Mouse (Mus musculus) limb, embryonic 14.5 days (tissue): ENCODE data around the gene Bok. TPM values are rescaled to one million over a fixed set of nuclear protein-coding genes. Genes with fewer than 3 reads are reported as not detected.
"Not testable (repeated sequence)": the region's sequence is repeated elsewhere in the genome, so short reads cannot be mapped to it uniquely, and the experiment has no call there.

Experiments used
- ATAC-seq: fragments of 200-750 bp; cut with Nextera tagmentation; 2 replicates; pipeline ENCODE4 v1.8.0; 2017; ENCODE audit warnings: low read depth, moderate number of reproducible peaks, moderate TSS enrichment; ENCODE audit not compliant: low FRiP score
- DNase-seq: peaks from one replicate; pipeline ENCODE4 v3.0.0-alpha.2; 2015; ENCODE audit warnings: low spot score
- H3K27ac ChIP-seq: fragments of 300-500 bp; sonication (generic); replicated peaks from 2 replicates; pipeline ENCODE4 v1.5.1; 2014; ENCODE audit warnings: low read depth, mild to moderate bottlenecking, low read length, moderate library complexity, mixed read lengths
- H3K27me3 ChIP-seq: fragments of 300-500 bp; sonication (generic); 2 replicates; pipeline ENCODE4 v1.6.1; 2014; ENCODE audit warnings: low read length, mixed read lengths; ENCODE audit not compliant: control insufficient read depth, insufficient read depth
- H3K36me3 ChIP-seq: fragments of 300-500 bp; sonication (generic); 2 replicates; pipeline ENCODE4 v1.6.1; 2014; ENCODE audit warnings: mild to moderate bottlenecking, low read length, moderate library complexity, mixed read lengths; ENCODE audit not compliant: control insufficient read depth, insufficient read depth
- H3K4me1 ChIP-seq: fragments of 300-500 bp; sonication (generic); 2 replicates; pipeline ENCODE4 v1.6.1; 2014; ENCODE audit warnings: antibody characterized with exemption, low read length, mixed read lengths; ENCODE audit not compliant: control insufficient read depth, insufficient read depth
- H3K4me2 ChIP-seq: fragments of 300-500 bp; sonication (generic); replicated peaks from 2 replicates; pipeline ENCODE4 v1.6.1; 2014; ENCODE audit warnings: low read depth, mild to moderate bottlenecking, low read length, moderate library complexity; ENCODE audit not compliant: severe bottlenecking
- H3K4me3 ChIP-seq: fragments of 300-500 bp; sonication (generic); replicated peaks from 2 replicates; pipeline ENCODE4 v1.5.1; 2014; ENCODE audit warnings: low read length
- H3K9ac ChIP-seq: fragments of 300-500 bp; sonication (generic); 2 replicates; pipeline ENCODE4 v1.6.1; 2014; ENCODE audit warnings: mild to moderate bottlenecking, low read depth, low read length, moderate library complexity; ENCODE audit not compliant: severe bottlenecking
- H3K9me3 ChIP-seq: fragments of 300-500 bp; sonication (generic); 2 replicates; pipeline ENCODE4 v1.6.1; 2016; ENCODE audit warnings: low read length; ENCODE audit not compliant: control insufficient read depth
- POLR2A ChIP-seq: fragments of 200-500 bp; IDR thresholded peaks from 2 replicates; pipeline ENCODE4 v1.8.0; 2012; ENCODE audit warnings: inconsistent platforms, mild to moderate bottlenecking, moderate library complexity, borderline replicate concordance; ENCODE audit not compliant: insufficient read depth, insufficient read length; ENCODE audit errors: extremely low read depth
- WGBS: fragments of 180-500 bp; shearing (Covaris S2); extraction: QIAGEN DNeasy Blood & Tissue Kit; methylation state at CpG from one replicate; pipeline ENCODE4 v1.1.7; 2014; 5-methylcytosine and 5-hydroxymethylcytosine counted together
- polyA plus RNA-seq, 2 experiments: library from polyadenylated mRNA; depleted of rRNA in 1 of 2; stranded (reverse) in 1 of 2; unstranded in 1 of 2; fragments of >200 nt; fragmentation: Nextera tagmentation in 1 of 2; extraction: Ambion mirVana in 1 of 2; gene quantifications; 2 replicates each; pipeline versions ENCODE4 v1.2.1 to v1.2.3; 2012 to 2014

Bok gene
- polyA plus RNA-seq, 2 experiments, result 19.2 to 34.9 TPM

GRCm38 (mm10) chr1:93654275-93654674 is 31.2 kb upstream of the Bok start:
- Histone ChIP-seq H3K36me3 (no peaks in the 10 kb centered on the region), H3K9me3 (no peaks in the 10 kb centered on the region), H3K9ac (no peak overlapping the region), H3K27me3 (no peaks in the 10 kb centered on the region), H3K4me2 (no peak overlapping the region), H3K4me3 (no peak overlapping the region), H3K4me1 (no peaks in the 10 kb centered on the region), H3K27ac (no peak overlapping the region)
- no peak for TF ChIP-seq POLR2A
- ATAC-seq (no peak), DNase-seq (no peak)
- WGBS, result 40% methylated on average over 2 of the region's 2 CpGs

- Histone ChIP-seq H3K36me3 (no peaks in the 10 kb centered on the region), H3K4me2 (no peak overlapping the region), H3K9me3 (no peaks in the 10 kb centered on the region), H3K9ac (no peak overlapping the region), H3K4me3 (no peak overlapping the region), H3K4me1 (no peaks in the 10 kb centered on the region), H3K27ac (no peak overlapping the region), H3K27me3 (no peaks in the 10 kb centered on the region)
- WGBS, result 84% methylated on average over 2 of the region's 2 CpGs
- DNase-seq (no peak), ATAC-seq (no peak)
- TF ChIP-seq POLR2A, result no peak
Observed at GRCm38 (mm10) chr1:93654798-93655197, 30.7 kb upstream of the Bok start.

GRCm38 (mm10) chr1:93656325-93657024 is 29.0 kb upstream of the Bok start:
- ATAC-seq (no peak), DNase-seq (no peak)
- no peaks in the 10 kb centered on the region for H3K27me3 ChIP-seq
- H3K9me3 ChIP-seq, result no peaks in the 10 kb centered on the region
- H3K4me2 ChIP-seq, result no peak overlapping the region
- no peak overlapping the region for H3K4me3 ChIP-seq
- WGBS, result 60% methylated on average over 7 of the region's 7 CpGs
- no peak overlapping the region for H3K27ac ChIP-seq
- no peak overlapping the region for H3K9ac ChIP-seq
- H3K36me3 ChIP-seq, result no peaks in the 10 kb centered on the region
- no peak for TF ChIP-seq POLR2A
- no peaks in the 10 kb centered on the region for H3K4me1 ChIP-seq

GRCm38 (mm10) chr1:93657025-93657360 is 28.5 kb upstream of the Bok start:
- H3K4me1 ChIP-seq, result no peaks in the 10 kb centered on the region
- 65% methylated on average over 5 of the region's 5 CpGs for WGBS
- no peak for ATAC-seq
- TF ChIP-seq POLR2A, result no peak
- no peak overlapping the region for H3K4me3 ChIP-seq
- no peak overlapping the region for H3K9ac ChIP-seq
- no peaks in the 10 kb centered on the region for H3K9me3 ChIP-seq
- H3K27ac ChIP-seq, result no peak overlapping the region
- no peaks in the 10 kb centered on the region for H3K27me3 ChIP-seq
- H3K36me3 ChIP-seq, result no peaks in the 10 kb centered on the region
- no peak overlapping the region for H3K4me2 ChIP-seq
- no peak for DNase-seq

GRCm38 (mm10) chr1:93658559-93658958 is 26.9 kb upstream of the Bok start, which contains the start of gene Stk25:
TSS of gene Stk25 (minus strand) at chr1:93658659.
- not testable (repeated sequence) for H3K9ac ChIP-seq, H3K9me3 ChIP-seq, H3K4me1 ChIP-seq, H3K4me3 ChIP-seq, H3K27ac ChIP-seq, H3K4me2 ChIP-seq, DNase-seq, H3K27me3 ChIP-seq, ATAC-seq, H3K36me3 ChIP-seq

- ATAC-seq (no peak), DNase-seq (no peak)
- Histone ChIP-seq H3K4me3 (no peak overlapping the region), H3K9ac (no peak overlapping the region), H3K36me3 (no peaks in the 10 kb centered on the region), H3K9me3 (no peaks in the 10 kb centered on the region), H3K27me3 (no peaks in the 10 kb centered on the region), H3K27ac (no peak overlapping the region), H3K4me1 (peaks cover 9% of the 10 kb centered on the region; the same call in 1 of the 2 replicates), H3K4me2 (no peak overlapping the region)
- no peak for TF ChIP-seq POLR2A
- WGBS, result 35% methylated on average over 12 of the region's 13 CpGs
Observed at GRCm38 (mm10) chr1:93667760-93668400, 17.6 kb upstream of the Bok start.
